Mouse (Mus musculus): Measurements from ENCODE around the gene Kbtbd3.

The Kbtbd3 gene

Small RNA genes within 50 kb of the gene (microRNA-seq; reads per million reads assigned to microRNA genes)
- gene Gm22195 (0 reads per million in 2 experiments), gene Gm23992 (0 reads per million in 2 experiments)

Measured in adrenal gland (tissue).